Mouse (Mus musculus): ENCODE data around the gene 1700003E16Rik.

Gene 1700003E16Rik

DNA sequence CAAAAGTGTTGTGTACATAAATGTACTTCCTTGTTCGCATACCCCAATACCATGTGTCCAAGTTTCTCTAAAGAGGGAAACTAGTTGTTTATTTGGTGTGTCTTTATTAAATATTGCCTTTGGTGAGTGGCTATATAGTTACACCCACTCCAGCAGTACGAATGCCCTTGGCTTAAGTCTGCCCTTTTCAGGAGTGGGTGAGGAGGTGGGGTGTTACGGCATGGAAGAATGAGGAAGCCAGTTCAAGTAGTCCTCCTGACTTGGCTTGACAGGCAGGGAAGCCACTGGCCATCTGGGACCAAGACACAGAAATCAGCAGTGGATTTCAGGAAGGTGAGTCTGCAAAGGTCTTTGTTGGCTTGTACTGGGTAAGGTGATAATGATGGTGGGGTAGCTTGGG, 49.6 kb downstream of the 1700003E16Rik start:
- in situ Hi-C loops (cut with MseI, MboI) = no loop called here

DNA sequence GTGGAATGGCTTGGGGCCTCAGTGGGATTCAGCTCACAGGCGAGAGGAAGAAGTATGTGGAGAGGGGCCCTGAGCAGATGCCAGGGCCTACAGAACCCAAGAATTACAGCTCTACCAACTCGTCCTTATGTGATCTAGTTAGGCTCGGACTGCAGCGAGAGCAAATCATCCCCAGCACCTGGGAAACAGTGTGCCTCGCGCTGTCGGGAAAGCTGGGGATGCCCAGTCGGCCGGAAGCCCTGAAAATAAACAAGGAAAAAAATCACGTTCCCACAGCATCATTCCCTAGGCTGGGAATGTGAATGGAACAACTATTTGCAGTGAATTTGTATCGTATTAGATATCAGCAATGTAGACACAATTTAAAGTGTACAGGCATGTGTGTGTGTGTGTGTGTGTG, 50.1 kb downstream of the 1700003E16Rik start:
- in situ Hi-C loops (cut with MseI, MboI) = no loop called here

DNA sequence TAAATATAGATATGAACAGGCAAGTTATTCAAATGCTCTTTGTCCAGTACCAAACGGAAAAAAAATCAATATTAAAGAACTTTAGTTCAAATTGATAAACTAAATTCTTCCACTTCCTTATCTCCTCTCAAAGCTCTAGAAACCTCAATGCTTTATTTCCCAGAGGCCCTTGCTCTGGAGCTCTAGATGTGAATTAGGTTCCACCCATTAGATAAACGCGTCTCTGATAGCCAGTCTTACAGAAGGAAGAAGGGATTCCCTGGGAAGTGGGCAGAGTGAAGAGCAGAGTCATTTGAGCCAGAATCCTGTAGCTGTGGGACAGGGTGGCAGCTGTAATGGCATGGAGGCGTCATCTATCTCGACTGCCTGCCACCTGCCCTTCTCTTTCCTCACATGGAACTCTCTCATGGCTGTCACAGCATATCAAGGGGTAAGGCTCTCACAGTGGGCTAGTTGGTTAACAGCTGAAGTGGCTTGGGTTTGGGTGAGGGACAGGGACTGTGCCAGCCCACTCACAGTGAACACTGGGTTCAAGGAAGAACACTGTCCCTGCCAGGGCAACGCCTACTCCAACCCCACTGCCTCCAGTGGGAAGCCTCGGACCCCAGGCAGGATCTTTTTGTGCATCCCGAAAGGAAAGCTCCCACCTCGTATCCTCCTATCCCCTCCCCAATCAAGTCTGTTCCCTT, 51.3 kb downstream of the 1700003E16Rik start:
- in situ Hi-C loops (cut with MseI, MboI) = no loop called here

DNA sequence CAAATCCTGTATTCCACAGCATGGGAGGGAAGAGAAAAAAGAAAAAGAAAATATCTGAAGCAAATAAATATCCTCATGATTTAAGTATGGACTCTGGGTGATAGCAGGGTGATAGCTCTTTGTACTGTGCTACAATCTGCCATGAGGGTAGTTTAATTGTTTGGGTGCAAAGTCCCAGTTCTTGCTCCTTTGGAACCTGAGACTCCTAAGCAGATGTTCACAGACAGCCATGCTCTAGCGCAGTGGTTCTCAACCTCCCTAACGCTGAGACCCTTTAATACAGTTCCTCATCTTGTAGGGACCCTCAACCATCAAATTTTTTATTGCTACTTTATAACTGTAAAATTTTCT, 51.8 kb downstream of the 1700003E16Rik start:
- in situ Hi-C loops (cut with MseI, MboI) = no loop called here

DNA sequence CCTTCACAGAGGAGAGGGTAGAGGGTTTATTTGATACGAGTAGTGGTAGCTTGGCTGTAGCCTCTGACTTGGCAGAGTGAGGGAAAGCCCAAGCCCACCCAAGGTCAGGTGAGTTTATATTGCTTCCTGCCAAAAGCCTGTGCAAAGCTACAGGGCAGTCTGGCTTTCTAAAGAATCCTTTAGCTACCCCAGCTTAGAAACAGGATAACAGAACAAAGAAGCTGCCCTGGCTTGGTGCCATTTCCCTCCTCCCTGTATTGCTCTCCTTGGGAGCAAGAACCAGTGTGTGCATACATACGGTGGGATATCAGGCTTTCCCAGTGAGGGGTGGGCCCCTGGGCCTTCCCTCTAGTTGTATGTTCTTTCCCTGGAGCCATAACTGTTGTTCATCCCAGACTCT, 54.3 kb downstream of the 1700003E16Rik start:
- in situ Hi-C loops (cut with MseI, MboI) = loop anchor here (5.0 kb wide), 2 partner anchors 52 to 67 kb away; no protein-coding TSS in a partner anchor

DNA sequence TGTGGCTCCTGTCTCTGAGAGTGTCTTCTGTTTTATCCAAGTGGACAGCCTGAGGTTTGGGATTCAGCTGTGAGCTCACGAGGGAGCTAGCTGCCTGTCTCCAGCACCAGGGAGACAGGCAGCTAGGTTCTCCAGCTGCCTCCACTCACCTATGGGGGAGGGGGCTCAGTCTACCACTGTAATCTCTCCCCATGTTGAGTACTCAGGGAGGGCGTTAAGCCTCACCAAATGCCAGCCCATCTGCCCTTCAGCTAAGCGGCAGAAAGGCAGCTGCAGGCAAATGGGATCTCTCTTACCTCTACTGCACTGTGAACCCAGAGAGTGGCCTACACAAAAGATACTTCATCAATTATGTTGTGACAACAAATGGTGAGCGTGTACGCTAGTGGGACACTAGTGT, 55.3 kb downstream of the 1700003E16Rik start:
- in situ Hi-C loops (cut with MseI, MboI) = loop anchor here (5.0 kb wide), 2 partner anchors 51 to 66 kb away; no protein-coding TSS in a partner anchor
